Comparison of ENCODE assay signal across 7 mouse cellular contexts in the genomic region with DNA sequence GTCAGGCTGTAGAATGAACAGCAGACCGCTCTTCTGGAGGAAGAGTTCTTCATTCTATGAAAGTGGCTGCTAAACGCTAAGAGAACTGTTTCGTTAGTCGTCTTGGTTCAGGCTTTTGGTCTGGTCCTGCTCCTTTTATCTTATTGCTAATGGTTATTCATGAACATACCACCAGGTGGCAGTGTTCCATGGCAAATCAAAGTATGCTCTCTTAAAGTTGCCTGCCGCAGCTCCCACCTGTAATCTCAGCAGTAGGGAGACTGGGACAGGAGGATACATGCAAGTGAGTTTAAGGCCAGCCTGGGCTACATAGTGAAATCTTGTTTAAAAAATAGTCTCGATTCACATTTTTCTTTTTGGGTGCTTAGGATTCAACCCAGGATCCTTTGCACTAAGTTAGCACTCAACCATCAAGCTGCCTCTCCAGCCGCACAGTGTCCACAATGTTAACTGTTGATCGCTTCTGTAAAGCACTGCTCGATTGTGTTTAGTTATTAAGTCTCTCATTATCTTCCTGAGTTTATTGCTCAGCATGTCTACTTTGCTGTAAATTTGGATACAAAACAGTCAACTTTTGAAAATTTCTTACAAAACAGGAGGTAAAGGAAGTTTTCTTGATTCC. TPM values are rescaled to one million over a fixed set of nuclear protein-coding genes. Genes with fewer than 3 reads are reported as not detected.
A peak's percentile ranks its signal among the peaks of the same experiment; 100 is the strongest.
DNase-seq lines count a peak whose midpoint lies in the region; ATAC-seq and TF ChIP-seq lines count a peak whose summit lies in the region.

No protein-coding gene starts in this region.

- no peak overlapping the region for H3K27ac ChIP-seq in cerebellum, adult 2 months (ENCODE audit: insufficient read depth, low read length)
- no peak overlapping the region for H3K27ac ChIP-seq in kidney, postnatal 0 days
- H3K27ac ChIP-seq in lung, embryonic 15.5 days: no peak overlapping the region

- WGBS in cerebellum, adult 2 months: 36% methylated on average over 9 of the region's 9 CpGs
- WGBS in kidney, postnatal 0 days: 35% methylated on average over 9 of the region's 9 CpGs
- 32% methylated on average over 9 of the region's 9 CpGs for WGBS in lung, embryonic 15.5 days

- H3K4me3 ChIP-seq in G1E (ENCODE audit: low read depth, low read length): no peak overlapping the region
- H3K4me3 ChIP-seq in cerebellum, adult 2 months (replicated peaks; ENCODE audit: insufficient read depth, low read depth, low read length): no peak overlapping the region
- H3K4me3 ChIP-seq in kidney, postnatal 0 days (replicated peaks; ENCODE audit: low read depth, low read length): no peak overlapping the region
- H3K4me3 ChIP-seq in lung, embryonic 15.5 days: no peak overlapping the region

- peak; percentile 57 for DNase-seq in CD4-positive helper T cell, adult 2 months (ENCODE audit: low read depth, low spot score)
- no peak for DNase-seq in G1E (ENCODE audit: low spot score)
- DNase-seq in cerebellum, adult 2 months: peak; percentile 28 to 47
- DNase-seq in kidney, postnatal 0 days (ENCODE audit: low spot score): peak; percentile 76
- peak; percentile 69 for DNase-seq in right cerebral cortex, adult 18-20 months

- ATAC-seq in G1E (ENCODE audit: extremely low read depth, insufficient number of reproducible peaks, low FRiP score, poor library complexity, severe bottlenecking): no peak
- ATAC-seq in frontal cortex, adult (ENCODE audit: low TSS enrichment): peak; percentile 95
- ATAC-seq in kidney, postnatal 0 days (replicated peaks; ENCODE audit: low FRiP score, low read depth): peak; percentile 57; the same call in 1 of the 2 replicates
- peak; percentile 42; the same call in 1 of the 2 replicates for ATAC-seq in lung, embryonic 15.5 days (ENCODE audit: borderline replicate concordance, extremely low read depth, low FRiP score, low TSS enrichment)

- H3K4me1 ChIP-seq in G1E (ENCODE audit: insufficient read depth, low read depth, low read length): no peaks in the 10 kb centered on the region
- no peaks in the 10 kb centered on the region for H3K4me1 ChIP-seq in cerebellum, adult 2 months (ENCODE audit: control insufficient read depth, insufficient read depth, low read length)
- H3K4me1 ChIP-seq in kidney, postnatal 0 days (replicated peaks; ENCODE audit: insufficient read depth, low read length): no peaks in the 10 kb centered on the region
- H3K4me1 ChIP-seq in lung, embryonic 15.5 days: no peaks in the 10 kb centered on the region

- H3K4me2 ChIP-seq in kidney, postnatal 0 days (ENCODE audit: low read length): no peak overlapping the region
- H3K4me2 ChIP-seq in lung, embryonic 15.5 days: no peak overlapping the region

- TF ChIP-seq CTCF in G1E (IDR thresholded peaks at IDR 0.05; ENCODE audit: low read depth, low read length): peak; percentile 72
- peak; percentile 56 for TF ChIP-seq CTCF in cerebellum, adult 2 months (IDR thresholded peaks at IDR 0.05; ENCODE audit: borderline replicate concordance, insufficient read depth, low read depth, low read length)
- peak; percentile 86 for TF ChIP-seq CTCF in kidney, postnatal 0 days (IDR thresholded peaks at IDR 0.05; ENCODE audit: low read depth)

- no peaks in the 10 kb centered on the region for H3K36me3 ChIP-seq in G1E (replicated peaks)
- H3K36me3 ChIP-seq in kidney, postnatal 0 days (ENCODE audit: insufficient read depth, low read length): no peaks in the 10 kb centered on the region
- H3K36me3 ChIP-seq in lung, embryonic 15.5 days: no peaks in the 10 kb centered on the region

- no peak overlapping the region for H3K9ac ChIP-seq in kidney, postnatal 0 days (ENCODE audit: low read depth, low read length)
- no peak overlapping the region for H3K9ac ChIP-seq in lung, embryonic 15.5 days

- no peak for TF ChIP-seq POLR2A in cerebellum, adult 2 months (IDR thresholded peaks at IDR 0.05; ENCODE audit: borderline replicate concordance, insufficient read depth, low read length)

- peaks cover 18% of the 10 kb centered on the region for H3K27me3 ChIP-seq in G1E (ENCODE audit: insufficient read depth, low read length)
- H3K27me3 ChIP-seq in cerebellum, adult 2 months (ENCODE audit: control insufficient read depth, insufficient read depth, low read length): no peaks in the 10 kb centered on the region
- no peaks in the 10 kb centered on the region for H3K27me3 ChIP-seq in kidney, postnatal 0 days (ENCODE audit: insufficient read depth, low read length)
- H3K27me3 ChIP-seq in lung, embryonic 15.5 days: no peaks in the 10 kb centered on the region

- no peaks in the 10 kb centered on the region for H3K9me3 ChIP-seq in G1E (replicated peaks)
- no peaks in the 10 kb centered on the region for H3K9me3 ChIP-seq in kidney, postnatal 0 days (replicated peaks; ENCODE audit: low read length)
- H3K9me3 ChIP-seq in lung, embryonic 15.5 days: no peaks in the 10 kb centered on the region

RNA-seq across cellular contexts. Expression of a gene that starts 35.6 kb away (rescaled TPM):
- total RNA-seq in G1E (2014; fragmentation: Nextera tagmentation) (54.1 and 58.2 TPM in 2 replicates), G1E (2017) (59.9 and 63.9 TPM in 2 replicates)
- polyA plus RNA-seq in G1E (2012): 19.0 and 20.4 TPM in 2 replicates
- 31.6 and 33.0 TPM in 2 replicates for polyA plus RNA-seq in cerebellum, adult 2 months (2012; rRNA removed)
- 97.0 and 103 TPM in 2 replicates for polyA plus RNA-seq in kidney, postnatal 0 days (2015; fragmentation: Nextera tagmentation; extraction: Ambion mirVana)
- polyA plus RNA-seq in lung, embryonic 15.5 days (2015; fragmentation: Nextera tagmentation; extraction: Ambion mirVana): 53.6 and 55.6 TPM in 2 replicates

RNA-seq across cellular contexts. Expression of a gene that starts 36.0 kb away (rescaled TPM):
- total RNA-seq in G1E (2014; fragmentation: Nextera tagmentation) (48.3 and 48.5 TPM in 2 replicates), G1E (2017) (16.0 and 17.4 TPM in 2 replicates)
- 2.3 and 3.4 TPM in 2 replicates for polyA plus RNA-seq in G1E (2012)
- polyA plus RNA-seq in cerebellum, adult 2 months (2012; rRNA removed): 4.9 and 5.1 TPM in 2 replicates
- 13.2 and 18.6 TPM in 2 replicates for polyA plus RNA-seq in kidney, postnatal 0 days (2015; fragmentation: Nextera tagmentation; extraction: Ambion mirVana)
- 34.9 and 36.4 TPM in 2 replicates for polyA plus RNA-seq in lung, embryonic 15.5 days (2015; fragmentation: Nextera tagmentation; extraction: Ambion mirVana)
